Mouse (Mus musculus) C3H10T1/2 (cell line): Measurements from ENCODE around the gene Ids. TPM values are rescaled to one million over a fixed set of nuclear protein-coding genes. Genes with fewer than 3 reads are reported as not detected.

Experiments
- polyA plus RNA-seq, 2 experiments: library from polyadenylated mRNA; unstranded; fragments of >200 nt; fragmentation: generic; extraction: Trizol; gene quantifications; one replicate each; pipeline ENCODE4 v1.2.1; 2012; ENCODE audit warnings: missing spikeins in 2 of 2

Ids gene
- 10 to 100 TPM in 1 of 2 experiments, 1 to 10 TPM in 1; 1.0 to 11.3 TPM for polyA plus RNA-seq

GRCm38 (mm10) chrX:70364661-70365613 is at the start of gene Ids:
Gene Ids, minus strand, starts transcription at chrX:70365084.

GRCm38 (mm10) chrX:70385276-70385961 is 20.5 kb upstream of the Ids start, which contains the start of gene 1110012L19Rik:
Gene 1110012L19Rik, plus strand, starts transcription at chrX:70385877.

Other genes with a start within 250 kb of the Ids start
- gene 1110012L19Rik, start 20.8 kb upstream of the Ids start, polyA plus RNA-seq, result 10 to 100 TPM; 20.3 to 56.2 TPM
- 10 to 100 TPM; 11.0 to 39.1 TPM for gene Tmem185a, start 112.1 kb upstream of the Ids start, polyA plus RNA-seq